Mouse (Mus musculus) naive thymus-derived CD4-positive, alpha-beta T cell, adult 5 months (primary cell): ENCODE results near the gene Muc3. TPM values are rescaled to one million over a fixed set of nuclear protein-coding genes. Genes with fewer than 3 reads are reported as not detected.

Source experiments
- polyA plus RNA-seq: library from polyadenylated mRNA; unstranded; fragments of 100-300 nt; shearing (Covaris generic); gene quantifications from one replicate; pipeline ENCODE4 v1.2.1, GENCODE M21; 2017

Gene Muc3
- polyA plus RNA-seq: not detected

DNA sequence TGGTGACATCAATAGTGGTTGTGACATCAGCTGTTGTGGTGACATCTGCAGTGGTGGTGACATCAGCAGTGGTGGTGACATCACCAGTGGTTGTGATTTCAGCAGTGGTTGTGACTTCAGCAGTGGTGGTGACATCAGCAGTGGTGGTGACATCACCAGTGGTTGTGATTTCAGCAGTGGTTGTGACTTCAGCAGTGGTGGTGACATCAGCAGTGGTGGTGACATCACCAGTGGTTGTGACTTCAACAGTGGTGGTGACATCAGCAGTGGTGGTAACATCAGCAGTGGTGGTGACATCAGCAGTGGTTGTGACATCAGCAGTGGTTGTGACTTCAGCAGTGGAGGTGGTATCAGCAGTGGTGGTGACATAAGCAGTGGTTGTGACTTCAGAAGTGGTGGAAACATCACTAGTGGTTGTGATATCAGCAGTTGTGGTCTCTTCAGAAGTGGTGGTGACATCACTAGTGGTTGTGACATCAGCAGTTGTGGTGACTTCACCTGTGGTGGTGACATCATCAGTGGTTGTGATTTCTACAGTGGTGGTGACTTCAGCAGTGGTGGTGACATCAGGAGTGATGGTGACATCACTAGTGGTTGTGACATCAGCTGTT is at the start of gene Muc3:
Gene Muc3 (minus strand): TSS at position 51 of the 611 bp plus-strand sequence.

DNA sequence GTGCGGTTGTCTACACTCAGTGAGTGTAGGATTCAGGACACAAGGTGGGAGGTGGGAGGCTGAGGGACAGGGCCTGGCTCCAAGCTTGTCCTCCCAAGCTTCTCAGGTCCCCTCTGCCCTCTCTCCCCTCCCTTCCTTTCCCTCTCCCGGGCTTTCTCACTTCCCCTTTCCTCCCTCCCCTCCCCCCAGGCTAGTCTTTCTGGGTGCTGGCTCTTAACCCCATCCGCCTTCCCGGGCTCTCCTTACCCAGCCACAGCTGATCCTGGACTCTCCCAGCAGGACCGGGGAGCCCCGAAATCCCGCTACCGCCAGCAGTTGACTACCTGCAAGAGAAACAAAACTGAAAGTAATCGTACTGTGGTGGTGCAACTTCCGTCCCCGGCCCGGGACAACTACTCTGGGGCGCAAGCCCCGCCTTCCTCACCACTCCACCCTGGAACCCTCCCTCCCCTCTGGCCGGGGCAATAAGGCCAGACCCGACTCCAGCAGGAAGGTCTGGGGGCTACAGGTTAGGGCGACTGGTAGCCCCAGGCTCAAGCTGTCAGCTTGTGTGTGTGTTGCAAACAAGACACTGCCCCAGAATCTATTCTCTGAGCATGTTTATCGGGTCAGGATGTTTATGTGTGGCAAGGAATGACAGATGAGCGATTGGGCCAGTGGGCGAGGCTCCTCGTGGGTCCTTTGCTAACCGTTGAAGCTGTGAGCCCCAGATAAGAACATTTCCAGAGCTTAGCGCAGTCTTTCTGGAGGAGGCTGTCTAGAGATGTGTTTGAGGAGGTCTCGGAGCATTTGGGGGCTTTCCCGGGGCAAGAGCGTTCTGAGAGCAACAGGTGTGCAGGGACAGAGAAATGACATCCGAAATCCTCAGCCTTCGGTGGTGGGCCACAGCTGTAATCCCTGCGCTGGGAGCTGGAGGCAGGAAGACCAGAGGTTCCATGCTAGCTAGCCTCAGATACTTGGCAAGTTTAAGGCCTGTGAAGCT is 33.0 kb downstream of the Muc3 start, which contains the start of gene Trim56:
Gene Trim56 (minus strand): TSS at position 344 of the 982 bp plus-strand sequence.

Other genes with a start within 250 kb of the Muc3 start
- gene Ift22, start 241.2 kb downstream of the Muc3 start, polyA plus RNA-seq: 2.0 TPM
- 165 TPM for gene Fis1, start 196.0 kb downstream of the Muc3 start, polyA plus RNA-seq
- gene Cldn15, start 182.7 kb downstream of the Muc3 start, polyA plus RNA-seq: not detected
- gene Plod3, start 162.3 kb downstream of the Muc3 start, polyA plus RNA-seq: 7.0 TPM
- 25.7 TPM for gene Znhit1, start 161.3 kb downstream of the Muc3 start, polyA plus RNA-seq
- gene Vgf, start 122.9 kb downstream of the Muc3 start, polyA plus RNA-seq: not detected
- gene Ap1s1, start 103.2 kb downstream of the Muc3 start, polyA plus RNA-seq: 31.1 TPM
- not detected for gene Serpine1, start 77.1 kb downstream of the Muc3 start, polyA plus RNA-seq
- gene Trim56, start 33.1 kb downstream of the Muc3 start, polyA plus RNA-seq: 8.8 TPM
- gene Muc3a, start 63.1 kb upstream of the Muc3 start, polyA plus RNA-seq: 0.49 TPM
- 0.70 TPM for gene Ache, start 138.2 kb upstream of the Muc3 start, polyA plus RNA-seq
- 0.91 TPM for gene Ufsp1, start 145.3 kb upstream of the Muc3 start, polyA plus RNA-seq
- 115 TPM for gene Srrt, start 158.4 kb upstream of the Muc3 start, polyA plus RNA-seq
- 3.0 TPM for gene Trip6, start 165.1 kb upstream of the Muc3 start, polyA plus RNA-seq
- gene Slc12a9, start 184.3 kb upstream of the Muc3 start, polyA plus RNA-seq: 17.3 TPM
- gene Ephb4, start 200.8 kb upstream of the Muc3 start, polyA plus RNA-seq: not detected